Mouse (Mus musculus) neural tube, embryonic 14.5 days (tissue): ENCODE measurements at regions not wholly inside any gene's neighbourhood (a gene's known extent, or its start where the extent isn't known, plus 50 kb on each side); places are given as distances from the start of the nearest gene placed in this dataset.

ENCODE experiments used
- ATAC-seq: fragments of 200-750 bp; cut with Nextera tagmentation; 2 replicates; pipeline ENCODE4 v1.8.0; 2017; ENCODE audit warnings: low read depth, mild to moderate bottlenecking, moderate TSS enrichment, moderate library complexity
- H3K27ac ChIP-seq: fragments of 300-500 bp; sonication (generic); 2 replicates; pipeline ENCODE4 v1.5.1; 2014; ENCODE audit warnings: low read depth, mild to moderate bottlenecking, control low read depth, low read length, moderate library complexity, mixed read lengths
- H3K27me3 ChIP-seq: fragments of 300-500 bp; sonication (generic); 2 replicates; pipeline ENCODE4 v1.6.1; 2014; ENCODE audit warnings: low read length; ENCODE audit not compliant: control insufficient read depth, insufficient read depth
- H3K36me3 ChIP-seq: fragments of 300-500 bp; sonication (generic); 2 replicates; pipeline ENCODE4 v1.6.1; 2014; ENCODE audit warnings: low read length, mixed read lengths; ENCODE audit not compliant: control insufficient read depth, insufficient read depth
- H3K4me1 ChIP-seq: fragments of 300-500 bp; sonication (generic); 2 replicates; pipeline ENCODE4 v1.6.1; 2014; ENCODE audit warnings: low read length; ENCODE audit not compliant: control insufficient read depth, insufficient read depth
- H3K4me2 ChIP-seq: fragments of 300-500 bp; sonication (generic); 2 replicates; pipeline ENCODE4 v1.6.1; 2014; ENCODE audit warnings: mild to moderate bottlenecking, low read depth, low read length, control low read depth
- H3K4me3 ChIP-seq: fragments of 300-500 bp; sonication (generic); 2 replicates; pipeline ENCODE4 v1.5.1; 2014; ENCODE audit warnings: low read depth, low read length, control low read depth, mixed read lengths
- H3K9ac ChIP-seq: fragments of 300-500 bp; sonication (generic); replicated peaks from 2 replicates; pipeline ENCODE4 v1.6.1; 2014; ENCODE audit warnings: low read depth, mild to moderate bottlenecking, control low read depth, low read length, mixed read lengths
- H3K9me3 ChIP-seq: fragments of 300-500 bp; sonication (generic); 2 replicates; pipeline ENCODE4 v1.6.1; 2016; ENCODE audit warnings: low read length; ENCODE audit not compliant: control insufficient read depth
- WGBS: fragments of 180-500 bp; shearing (Covaris S2); extraction: QIAGEN DNeasy Blood & Tissue Kit; methylation state at CpG from one replicate; pipeline ENCODE4 v1.1.7; 2014; 5-methylcytosine and 5-hydroxymethylcytosine counted together

DNA sequence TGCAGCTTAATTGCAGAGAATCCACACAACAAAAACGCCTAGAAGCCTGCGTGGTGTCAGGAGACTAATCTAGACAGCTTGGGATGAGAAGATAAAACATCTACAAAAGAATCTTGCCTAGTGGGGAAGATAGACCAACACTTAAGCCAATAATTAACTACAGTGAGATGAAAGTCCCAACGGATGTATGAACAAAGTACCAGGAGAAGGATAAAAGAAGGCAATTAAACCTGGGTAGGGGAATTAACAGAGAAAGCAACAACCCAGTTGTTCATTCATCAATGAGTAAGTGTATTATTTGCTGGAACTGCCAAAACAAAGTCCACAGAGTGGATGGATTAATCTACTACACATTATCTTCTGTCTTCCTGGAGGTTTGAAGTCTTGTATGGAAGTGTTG, 99.8 kb downstream of the Olfm4 start:
- Histone ChIP-seq H3K9ac (no peak overlapping the region), H3K4me2 (no peak overlapping the region), H3K4me1 (no peaks in the 10 kb centered on the region), H3K27ac (no peak overlapping the region), H3K27me3 (no peaks in the 10 kb centered on the region), H3K9me3 (no peaks in the 10 kb centered on the region; the same call in 1 of the 2 replicates), H3K36me3 (no peaks in the 10 kb centered on the region), H3K4me3 (no peak overlapping the region)
- 63% methylated on average over 3 of the region's 3 CpGs for WGBS
- no peak for ATAC-seq

DNA sequence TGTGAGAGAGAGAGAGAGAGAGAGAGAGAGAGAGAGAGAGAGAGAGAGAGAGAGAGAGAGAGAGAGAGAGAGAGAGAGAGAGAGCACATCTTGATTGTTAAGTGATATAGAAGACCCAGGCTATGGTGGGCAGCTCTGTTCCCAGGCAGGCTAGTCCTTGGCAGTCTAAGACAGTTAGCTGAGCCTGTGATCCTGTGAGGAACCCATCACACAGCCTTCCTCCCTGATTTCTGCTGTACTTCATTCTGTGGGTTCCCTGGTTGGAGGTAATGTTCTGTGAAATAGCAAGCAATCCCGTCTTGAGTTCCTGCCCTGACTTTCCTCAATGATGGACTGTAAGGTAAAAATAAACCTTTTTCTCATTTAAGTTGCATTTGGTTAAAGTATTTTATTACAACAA, 113.4 kb downstream of the Olfm4 start:
- Histone ChIP-seq H3K4me2 (no peak overlapping the region), H3K27ac (no peak overlapping the region), H3K9ac (no peak overlapping the region), H3K36me3 (no peaks in the 10 kb centered on the region), H3K4me1 (no peaks in the 10 kb centered on the region), H3K27me3 (no peaks in the 10 kb centered on the region), H3K9me3 (no peaks in the 10 kb centered on the region), H3K4me3 (no peak overlapping the region)
- no peak for ATAC-seq
- WGBS, result 56% methylated on average over 1 of the region's 1 CpGs

DNA sequence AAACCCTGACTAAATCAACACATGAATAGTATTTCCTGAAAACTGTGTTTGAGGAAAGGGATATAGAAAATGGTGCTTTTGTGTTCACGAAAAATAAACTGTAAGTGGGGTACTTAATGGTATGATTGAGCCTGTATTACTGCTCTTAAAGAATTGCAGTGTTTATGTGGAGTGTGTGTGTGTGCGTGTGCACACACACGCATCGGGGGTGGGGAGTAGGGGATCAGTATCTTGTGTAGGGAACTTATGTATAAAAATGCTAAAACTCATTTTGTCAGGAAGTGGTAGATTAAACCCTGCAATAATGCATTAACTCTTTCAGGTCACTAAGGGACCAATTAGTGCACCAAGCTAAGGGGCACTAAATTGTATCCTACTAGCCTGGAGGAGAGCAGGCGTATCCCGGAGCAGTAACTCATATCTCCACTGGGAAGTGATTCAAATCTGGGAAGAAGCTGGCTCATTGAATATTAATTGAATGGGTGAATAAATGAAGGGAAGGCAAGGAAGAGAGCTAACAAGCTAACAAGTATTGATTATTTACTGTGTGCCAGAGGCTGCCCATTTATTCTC, 129.3 kb downstream of the Olfm4 start:
- H3K4me2 ChIP-seq, result no peak overlapping the region
- 0 out of 2 replicates have a peak, but pooled peaks have one; percentile 38 for ATAC-seq
- 58% methylated on average over 6 of the region's 6 CpGs for WGBS
- H3K4me1 ChIP-seq, result no peaks in the 10 kb centered on the region
- H3K4me3 ChIP-seq, result no peak overlapping the region
- H3K9me3 ChIP-seq, result no peaks in the 10 kb centered on the region
- H3K9ac ChIP-seq, result no peak overlapping the region
- H3K27me3 ChIP-seq, result no peaks in the 10 kb centered on the region
- no peak overlapping the region for H3K27ac ChIP-seq
- H3K36me3 ChIP-seq, result no peaks in the 10 kb centered on the region

GRCm38 (mm10) chr14:80114326-80114725, 130.4 kb downstream of the Olfm4 start:
- Histone ChIP-seq H3K9me3 (no peaks in the 10 kb centered on the region), H3K4me1 (no peaks in the 10 kb centered on the region), H3K27ac (no peak overlapping the region), H3K9ac (no peak overlapping the region), H3K27me3 (no peaks in the 10 kb centered on the region), H3K4me3 (no peak overlapping the region), H3K36me3 (no peaks in the 10 kb centered on the region), H3K4me2 (no peak overlapping the region)
- no peak for ATAC-seq

DNA sequence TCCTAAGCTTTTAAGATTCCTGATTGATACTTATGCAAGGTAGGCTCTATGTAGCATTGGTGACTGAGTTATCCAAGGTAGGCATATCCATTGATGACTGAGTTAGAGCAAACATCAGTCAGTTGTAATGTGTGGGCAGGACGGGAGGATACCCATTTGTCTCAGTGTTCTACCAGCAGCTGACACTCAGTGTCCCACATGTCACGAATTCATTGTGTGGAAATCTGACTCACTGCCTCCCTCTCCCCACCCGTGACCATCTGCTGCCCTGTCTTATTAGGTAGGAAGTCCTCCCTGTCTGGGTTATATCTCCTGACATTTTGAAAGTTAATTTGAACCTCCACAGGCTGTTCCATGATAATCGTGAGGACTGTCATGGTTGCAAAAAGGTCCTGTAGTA, 141.3 kb downstream of the Olfm4 start:
- Histone ChIP-seq H3K4me3 (no peak overlapping the region), H3K4me2 (no peak overlapping the region), H3K27ac (no peak overlapping the region), H3K27me3 (no peaks in the 10 kb centered on the region), H3K9ac (no peak overlapping the region), H3K36me3 (no peaks in the 10 kb centered on the region), H3K9me3 (no peaks in the 10 kb centered on the region), H3K4me1 (no peaks in the 10 kb centered on the region)
- WGBS, result 69% methylated on average over 4 of the region's 4 CpGs
- no peak for ATAC-seq

DNA sequence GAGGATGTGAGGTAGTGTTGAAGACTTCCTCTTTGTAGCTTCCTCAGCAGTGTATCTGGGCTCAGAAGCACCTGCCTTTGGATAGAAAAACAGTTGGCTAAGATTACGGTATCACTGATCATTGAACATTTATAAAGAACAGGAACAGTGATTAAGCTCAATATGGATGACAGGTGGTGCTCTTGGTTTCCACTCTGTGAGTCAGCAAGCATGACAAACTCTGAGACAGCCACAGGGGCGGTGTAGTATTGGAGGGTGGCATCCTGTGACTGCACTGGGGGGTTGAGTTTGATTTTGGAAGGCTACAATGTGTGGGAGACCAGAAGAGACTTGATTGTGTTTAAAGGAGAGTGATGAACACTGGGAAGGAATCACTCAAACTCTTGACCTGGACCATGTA, 144.3 kb downstream of the Olfm4 start:
- 86% methylated on average over 2 of the region's 2 CpGs for WGBS
- Histone ChIP-seq H3K36me3 (no peaks in the 10 kb centered on the region), H3K4me1 (no peaks in the 10 kb centered on the region), H3K9ac (no peak overlapping the region), H3K9me3 (no peaks in the 10 kb centered on the region), H3K27me3 (no peaks in the 10 kb centered on the region), H3K4me2 (no peak overlapping the region), H3K27ac (no peak overlapping the region), H3K4me3 (no peak overlapping the region)
- ATAC-seq, result no peak

GRCm38 (mm10) chr14:80137541-80137940, 153.7 kb downstream of the Olfm4 start:
- Histone ChIP-seq H3K4me2 (no peak overlapping the region), H3K27ac (no peak overlapping the region; the same call in 1 of the 2 replicates), H3K4me1 (peaks cover 11% of the 10 kb centered on the region), H3K9me3 (no peaks in the 10 kb centered on the region), H3K27me3 (no peaks in the 10 kb centered on the region), H3K9ac (no peak overlapping the region), H3K4me3 (no peak overlapping the region), H3K36me3 (no peaks in the 10 kb centered on the region)
- ATAC-seq, result no peak
- 30% methylated on average over 5 of the region's 5 CpGs for WGBS

GRCm38 (mm10) chr14:80138991-80139791, 155.3 kb downstream of the Olfm4 start:
- Histone ChIP-seq H3K4me2 (no peak overlapping the region), H3K27ac (peak overlapping the region; percentile 46)

GRCm38 (mm10) chr14:80157002-80157401, 173.1 kb downstream of the Olfm4 start:
- Histone ChIP-seq H3K36me3 (no peaks in the 10 kb centered on the region), H3K27me3 (no peaks in the 10 kb centered on the region), H3K27ac (no peak overlapping the region), H3K4me1 (no peaks in the 10 kb centered on the region), H3K9me3 (no peaks in the 10 kb centered on the region), H3K4me3 (no peak overlapping the region), H3K9ac (no peak overlapping the region), H3K4me2 (no peak overlapping the region)
- WGBS, result 50% methylated on average over 6 of the region's 6 CpGs
- ATAC-seq, result no peak

More at GRCm38 (mm10) chr14:80138991-80139791, 155.3 kb downstream of the Olfm4 start:
- peak; percentile 55; the same call in 1 of the 2 replicates for ATAC-seq
- H3K9ac ChIP-seq, result no peak overlapping the region
- H3K4me3 ChIP-seq, result no peak overlapping the region
- 5% methylated on average over 6 of the region's 6 CpGs for WGBS
- peaks cover 11% of the 10 kb centered on the region for H3K4me1 ChIP-seq
- no peaks in the 10 kb centered on the region for H3K9me3 ChIP-seq
- H3K27me3 ChIP-seq, result no peaks in the 10 kb centered on the region
- no peaks in the 10 kb centered on the region for H3K36me3 ChIP-seq
